Mouse (Mus musculus): ENCODE results near the gene Phtf2. TPM values are rescaled to one million over a fixed set of nuclear protein-coding genes. Genes with fewer than 3 reads are reported as not detected.
"Not testable (repeated sequence)": the region's sequence is repeated elsewhere in the genome, so short reads cannot be mapped to it uniquely, and the experiment has no call there.

Phtf2 gene
- polyA plus RNA-seq, 1 experiment: 16.5 TPM

DNA sequence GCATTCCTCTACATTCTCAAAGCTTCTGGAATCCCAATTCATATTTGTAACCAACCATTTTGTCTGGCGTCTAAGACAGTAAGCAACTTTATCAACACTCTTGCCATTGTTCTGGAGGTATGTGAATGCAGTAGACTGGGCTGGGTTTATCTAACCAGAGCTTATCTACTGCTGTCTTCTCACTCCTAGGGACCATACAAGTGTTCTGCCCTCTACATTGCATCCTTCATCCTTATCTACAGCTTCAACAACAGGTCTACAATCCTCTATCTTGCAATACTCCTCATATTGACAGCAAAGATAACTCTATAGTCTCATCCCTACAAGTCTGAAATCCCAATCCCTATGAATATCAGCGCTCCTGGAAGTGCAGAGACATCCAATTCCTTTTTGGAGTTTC is 66.8 kb downstream of the Phtf2 start:
- TF ChIP-seq CTCF (IDR thresholded peaks at IDR 0.05; ENCODE audit: borderline replicate concordance, extremely low read depth, insufficient read depth, insufficient read length) (no peak), POLR2A (IDR thresholded peaks at IDR 0.05; ENCODE audit: borderline replicate concordance, extremely low read depth, insufficient read depth, insufficient read length, poor library complexity, severe bottlenecking) (no peak)
- no peak for DNase-seq (ENCODE audit: low read depth)

DNA sequence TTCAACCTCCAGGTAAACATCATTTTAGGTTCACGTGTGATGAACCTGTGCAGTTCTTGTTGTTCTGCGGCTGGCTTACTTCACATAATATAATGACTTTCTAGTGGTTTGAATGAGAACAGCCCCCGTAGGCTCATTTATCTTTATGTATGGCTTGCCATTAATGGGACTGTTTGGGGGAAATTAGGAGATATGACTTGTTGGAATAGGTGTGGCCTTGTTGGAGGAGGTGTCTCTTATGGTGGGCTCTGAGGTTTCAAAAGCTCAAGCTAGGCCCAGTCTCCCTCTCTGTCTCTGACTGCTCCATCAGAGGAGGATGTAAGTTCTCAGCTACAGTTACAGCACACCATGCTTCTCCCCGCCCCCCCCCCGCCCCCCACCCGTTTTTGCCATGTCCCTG is 71.5 kb downstream of the Phtf2 start:
- DNase-seq (ENCODE audit: low read depth): no peak
- TF ChIP-seq POLR2A (IDR thresholded peaks at IDR 0.05; ENCODE audit: borderline replicate concordance, extremely low read depth, insufficient read depth, insufficient read length, poor library complexity, severe bottlenecking) (no peak), CTCF (IDR thresholded peaks at IDR 0.05; ENCODE audit: borderline replicate concordance, extremely low read depth, insufficient read depth, insufficient read length) (no peak)

DNA sequence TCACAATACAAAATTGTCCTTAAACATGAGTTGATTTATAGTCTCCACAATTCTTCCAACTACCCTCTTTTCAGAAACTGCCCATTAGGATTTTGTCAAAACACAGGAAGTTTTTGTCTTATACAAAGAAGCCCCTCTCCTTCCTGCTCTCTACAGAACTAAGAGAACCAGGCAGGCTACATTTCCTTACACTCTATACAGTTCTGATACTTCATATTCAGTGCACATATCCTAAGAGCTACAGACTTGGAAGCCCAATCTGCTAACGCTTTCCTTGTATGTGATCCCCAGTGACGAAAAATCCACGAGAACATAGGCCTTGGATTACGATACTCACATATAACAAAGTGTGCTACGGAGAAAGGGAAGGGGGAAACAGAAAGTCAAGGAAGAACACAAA is 86.0 kb downstream of the Phtf2 start:
- TF ChIP-seq CTCF (IDR thresholded peaks at IDR 0.05; ENCODE audit: borderline replicate concordance, extremely low read depth, insufficient read depth, insufficient read length): no peak
- DNase-seq (ENCODE audit: low read depth): peak; percentile 18

GRCm38 (mm10) chr5:20791793-20792554 is 90.0 kb downstream of the Phtf2 start:
- no peak for DNase-seq (ENCODE audit: low read depth)
- TF ChIP-seq CTCF (IDR thresholded peaks at IDR 0.05; ENCODE audit: borderline replicate concordance, extremely low read depth, insufficient read depth, insufficient read length) (no peak), POLR2A (IDR thresholded peaks at IDR 0.05; ENCODE audit: borderline replicate concordance, extremely low read depth, insufficient read depth, insufficient read length, poor library complexity, severe bottlenecking) (no peak)

- not testable (repeated sequence) for DNase-seq (ENCODE audit: low read depth)
These were observed 95.5 kb downstream of the Phtf2 start for GRCm38 (mm10) chr5:20786471-20786870.

DNA sequence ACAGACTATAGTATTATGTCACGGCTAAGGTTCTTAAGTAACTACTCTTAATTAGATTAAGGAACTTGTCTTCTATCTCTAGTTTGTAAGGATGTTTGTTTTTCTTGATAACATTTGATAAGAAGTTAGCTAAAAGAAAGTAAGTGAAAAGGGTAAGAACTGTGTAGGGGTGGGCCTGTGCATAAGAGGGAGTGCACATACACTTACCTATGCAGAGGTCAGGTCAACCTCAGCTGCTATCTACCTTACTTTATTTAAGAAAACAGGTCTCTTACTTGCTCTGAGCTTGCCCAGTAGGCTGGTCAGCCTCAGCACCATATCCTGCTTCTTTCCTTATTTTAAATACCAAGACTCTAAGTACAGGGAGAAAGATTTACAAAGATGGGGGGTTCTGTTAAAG is 100.8 kb downstream of the Phtf2 start:
- TF ChIP-seq CTCF (IDR thresholded peaks at IDR 0.05; ENCODE audit: borderline replicate concordance, extremely low read depth, insufficient read depth, insufficient read length) (no peak), POLR2A (IDR thresholded peaks at IDR 0.05; ENCODE audit: borderline replicate concordance, extremely low read depth, insufficient read depth, insufficient read length, poor library complexity, severe bottlenecking) (no peak)
- no peak for DNase-seq (ENCODE audit: low read depth)

DNA sequence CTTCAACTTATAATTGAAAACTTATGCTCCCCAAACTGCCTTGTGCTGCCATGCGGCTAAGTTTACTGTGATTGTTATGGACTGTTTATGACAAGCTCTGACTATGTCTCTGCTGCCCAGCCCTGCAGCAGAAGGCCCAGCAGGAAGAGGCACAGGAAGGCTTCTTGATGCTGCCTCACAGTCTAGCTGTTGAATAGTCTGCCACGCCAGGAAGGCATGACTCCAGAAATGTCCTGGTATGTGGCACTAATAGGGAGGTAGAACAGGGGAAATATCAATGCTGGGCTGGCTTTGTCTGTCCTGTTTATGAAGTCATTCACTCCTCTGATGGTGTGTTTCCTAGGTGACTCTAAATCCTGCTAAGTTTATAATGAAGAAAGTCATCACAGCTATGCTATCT is 102.7 kb downstream of the Phtf2 start:
- TF ChIP-seq POLR2A (IDR thresholded peaks at IDR 0.05; ENCODE audit: borderline replicate concordance, extremely low read depth, insufficient read depth, insufficient read length, poor library complexity, severe bottlenecking) (no peak), CTCF (IDR thresholded peaks at IDR 0.05; ENCODE audit: borderline replicate concordance, extremely low read depth, insufficient read depth, insufficient read length) (no peak)
- no peak for DNase-seq (ENCODE audit: low read depth)

DNA sequence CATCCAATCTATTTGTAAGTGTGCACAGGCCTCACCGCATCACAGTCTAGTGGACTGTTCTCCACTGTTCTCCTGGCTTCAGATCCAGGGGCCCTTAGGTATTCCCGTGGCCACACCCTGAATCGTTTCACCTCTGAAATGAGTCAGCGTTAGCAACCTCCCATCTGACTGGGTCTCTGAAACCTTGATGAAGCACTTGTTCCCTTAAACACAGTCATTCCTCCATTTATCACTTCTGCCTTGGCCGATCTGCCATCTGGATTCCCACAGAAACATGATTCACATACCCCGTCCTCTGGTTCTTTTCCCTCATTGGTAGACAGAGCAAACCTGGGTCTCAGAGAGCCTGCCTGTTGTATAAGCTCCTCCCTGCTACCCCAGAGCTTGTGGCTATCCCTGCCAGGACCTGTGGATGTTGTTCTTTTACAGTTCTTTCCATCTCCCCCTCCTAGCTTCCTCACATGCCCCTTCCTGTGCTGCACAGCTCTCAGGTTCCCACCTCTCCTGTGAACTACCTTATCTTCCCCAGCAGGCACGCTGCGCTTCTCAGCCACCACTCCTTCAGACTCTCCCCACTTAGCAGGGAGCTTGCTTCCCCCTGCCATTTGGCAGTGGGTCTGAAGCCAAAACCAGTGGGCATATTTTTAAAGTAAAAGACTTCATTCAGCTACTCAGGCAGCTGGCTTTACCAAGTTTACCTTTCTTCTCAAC is 103.5 kb downstream of the Phtf2 start:
- no peak for TF ChIP-seq POLR2A (IDR thresholded peaks at IDR 0.05; ENCODE audit: borderline replicate concordance, extremely low read depth, insufficient read depth, insufficient read length, poor library complexity, severe bottlenecking)
- no peak for TF ChIP-seq CTCF (IDR thresholded peaks at IDR 0.05; ENCODE audit: borderline replicate concordance, extremely low read depth, insufficient read depth, insufficient read length)
- DNase-seq (ENCODE audit: low read depth): no peak

DNA sequence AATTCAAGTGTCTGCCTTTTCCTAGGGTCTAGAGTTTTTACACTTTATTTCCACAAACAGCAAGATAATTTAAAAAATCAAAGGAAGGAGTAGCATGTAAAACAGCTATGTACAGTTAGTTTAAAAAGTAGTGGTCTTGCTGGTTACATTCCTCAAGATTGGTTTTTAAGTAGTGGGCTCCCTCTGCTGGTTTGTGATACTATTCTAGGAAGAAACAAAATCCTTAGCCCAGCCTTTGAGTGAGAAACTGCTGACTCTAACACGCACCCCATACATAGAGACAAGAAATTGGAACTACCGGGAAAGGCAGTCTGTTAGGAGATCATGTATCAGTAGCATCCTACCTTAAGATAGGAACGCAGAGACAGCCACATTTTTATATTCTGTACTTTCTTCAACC is 108.6 kb downstream of the Phtf2 start:
- TF ChIP-seq POLR2A (IDR thresholded peaks at IDR 0.05; ENCODE audit: borderline replicate concordance, extremely low read depth, insufficient read depth, insufficient read length, poor library complexity, severe bottlenecking) (no peak), CTCF (IDR thresholded peaks at IDR 0.05; ENCODE audit: borderline replicate concordance, extremely low read depth, insufficient read depth, insufficient read length) (peak; percentile 36; the same call in 1 of the 2 replicates)
- peak; percentile 87 for DNase-seq (ENCODE audit: low read depth)

DNA sequence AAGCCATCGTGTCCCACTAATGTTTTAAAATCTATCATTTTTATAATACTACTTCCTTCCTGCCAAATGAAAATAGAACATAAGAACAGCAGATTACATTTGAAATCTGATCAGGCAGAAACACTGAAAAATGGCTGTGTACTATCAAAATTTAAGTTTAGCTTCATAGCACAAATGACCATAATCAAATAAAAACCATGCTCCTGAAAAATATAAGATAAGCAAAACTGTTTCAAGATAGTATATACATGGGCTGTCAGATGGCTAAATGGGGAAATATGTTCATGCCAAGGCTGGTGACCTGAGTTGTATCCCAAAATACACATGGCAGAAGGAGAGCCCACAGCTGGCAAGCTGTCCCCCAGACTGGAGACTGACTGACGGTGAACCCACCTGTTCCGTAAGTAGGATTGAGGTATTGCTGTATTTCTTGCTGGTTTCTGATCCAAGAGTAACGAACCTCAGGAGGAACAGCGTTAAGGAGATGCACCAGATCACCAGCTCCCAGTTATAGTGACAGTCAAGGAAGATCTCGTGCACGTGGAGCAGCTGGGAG is 116.5 kb downstream of the Phtf2 start:
- TF ChIP-seq POLR2A (IDR thresholded peaks at IDR 0.05; ENCODE audit: borderline replicate concordance, extremely low read depth, insufficient read depth, insufficient read length, poor library complexity, severe bottlenecking): no peak
- no peak for TF ChIP-seq CTCF (IDR thresholded peaks at IDR 0.05; ENCODE audit: borderline replicate concordance, extremely low read depth, insufficient read depth, insufficient read length)
- no peak for DNase-seq (ENCODE audit: low read depth)

GRCm38 (mm10) chr5:20762441-20762840 is 119.5 kb downstream of the Phtf2 start:
- not testable (repeated sequence) for DNase-seq (ENCODE audit: low read depth)

All from brain, embryonic 14.5 days (tissue).